Mouse (Mus musculus) lung, embryonic 14.5 days (tissue): Measurements from ENCODE around the gene Snrk. TPM values are rescaled to one million over a fixed set of nuclear protein-coding genes. Genes with fewer than 3 reads are reported as not detected.
A peak's percentile ranks its signal among the peaks of the same experiment; 100 is the strongest.

Experiments
- ATAC-seq: fragments of 200-750 bp; cut with Nextera tagmentation; 2 replicates; pipeline ENCODE4 v1.8.0; 2017; ENCODE audit warnings: mild to moderate bottlenecking, moderate TSS enrichment, moderate library complexity; ENCODE audit not compliant: insufficient read depth
- DNase-seq: peaks from one replicate; pipeline ENCODE4 v3.0.0-alpha.2; 2015
- H3K27ac ChIP-seq: fragments of 300-500 bp; sonication (generic); 2 replicates; pipeline ENCODE4 v1.5.1; 2014; ENCODE audit warnings: low read depth, mild to moderate bottlenecking, moderate library complexity
- H3K27me3 ChIP-seq: fragments of 300-500 bp; sonication (generic); 2 replicates; pipeline ENCODE4 v1.6.1; 2014; ENCODE audit warnings: low read length, control low read depth; ENCODE audit not compliant: insufficient read depth
- H3K36me3 ChIP-seq: fragments of 300-500 bp; sonication (generic); 2 replicates; pipeline ENCODE4 v1.6.1; 2014; ENCODE audit warnings: control low read depth; ENCODE audit not compliant: insufficient read depth
- H3K4me1 ChIP-seq: fragments of 300-500 bp; sonication (generic); 2 replicates; pipeline ENCODE4 v1.6.1; 2014; ENCODE audit warnings: antibody characterized with exemption, control low read depth; ENCODE audit not compliant: insufficient read depth
- H3K4me2 ChIP-seq: fragments of 300-500 bp; sonication (generic); 2 replicates; pipeline ENCODE4 v1.6.1; 2014; ENCODE audit warnings: mild to moderate bottlenecking
- H3K4me3 ChIP-seq: fragments of 300-500 bp; sonication (generic); 2 replicates; pipeline ENCODE4 v1.5.1; 2014; ENCODE audit warnings: low read depth, low read length
- H3K9ac ChIP-seq: fragments of 300-500 bp; sonication (generic); 2 replicates; pipeline ENCODE4 v1.6.1; 2014
- H3K9me3 ChIP-seq: fragments of 300-500 bp; sonication (generic); 2 replicates; pipeline ENCODE4 v1.6.1; 2016; ENCODE audit warnings: low read depth, low read length, control low read depth
- CTCF ChIP-seq: IDR thresholded peaks from 2 replicates; pipeline ENCODE4 v1.5.1; 2016; ENCODE audit warnings: antibody characterized with exemption, low read depth
- WGBS: fragments of 180-500 bp; shearing (Covaris S2); extraction: QIAGEN DNeasy Blood & Tissue Kit; methylation state at CpG from one replicate; pipeline ENCODE4 v1.1.7; 2014; 5-methylcytosine and 5-hydroxymethylcytosine counted together
- polyA plus RNA-seq: library from polyadenylated mRNA; unstranded; fragments of >200 nt; fragmentation: Nextera tagmentation; extraction: Ambion mirVana; gene quantifications from 2 replicates; pipeline ENCODE4 v1.2.1, GENCODE M21; 2014

Snrk gene
- polyA plus RNA-seq, 1 experiment from 2014 or later = 58.4 TPM

DNA sequence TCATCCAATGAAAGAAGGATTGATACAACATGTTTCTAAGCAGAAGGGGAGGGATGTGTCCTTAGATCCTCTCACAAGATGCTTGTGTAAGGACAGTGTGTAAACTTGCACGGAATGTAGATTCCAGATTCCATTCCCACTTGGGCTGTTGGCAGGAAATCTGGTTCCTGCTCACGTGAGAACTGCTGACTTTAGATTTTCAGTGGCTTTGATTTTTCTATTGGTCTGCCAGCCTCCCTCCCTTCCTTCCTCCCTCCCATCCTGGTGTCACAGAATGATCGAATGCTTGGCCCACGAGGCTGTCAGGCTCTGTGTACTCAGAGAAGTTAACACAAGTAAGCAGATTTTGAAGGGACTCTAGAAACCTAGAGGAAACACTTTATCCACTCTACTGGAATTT lies 32.9 kb upstream of the Snrk start:
- no peak for TF ChIP-seq CTCF
- DNase-seq (peak; percentile 85), ATAC-seq (peak; percentile 81)
- H3K4me1 ChIP-seq = peaks cover 8% of the 10 kb centered on the region
- H3K9ac ChIP-seq = no peak overlapping the region
- peak overlapping the region; percentile 87 for H3K27ac ChIP-seq
- no peaks in the 10 kb centered on the region for H3K36me3 ChIP-seq
- H3K4me2 ChIP-seq = no peak overlapping the region
- no peaks in the 10 kb centered on the region for H3K9me3 ChIP-seq
- H3K27me3 ChIP-seq = no peaks in the 10 kb centered on the region
- under 1% methylated on average over 4 of the region's 4 CpGs for WGBS
- no peak overlapping the region for H3K4me3 ChIP-seq

DNA sequence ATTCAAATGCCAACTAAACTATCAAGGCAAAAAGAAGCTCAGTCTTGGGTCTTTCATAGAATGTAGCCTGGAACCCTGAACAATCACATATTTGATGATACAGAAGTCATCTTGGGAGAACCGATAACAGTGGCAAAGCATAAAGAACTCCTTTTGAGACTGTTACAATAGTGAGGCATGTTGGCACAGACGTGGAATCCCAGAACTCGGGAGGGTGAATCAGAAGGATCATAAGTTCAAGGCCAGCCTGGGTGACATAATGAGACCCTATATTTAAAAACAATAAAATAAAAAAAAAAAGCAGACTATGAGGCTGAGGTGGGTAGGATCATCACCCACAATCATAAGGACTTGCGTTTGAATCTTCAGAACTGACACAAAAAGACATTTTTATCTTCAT lies 32.4 kb upstream of the Snrk start:
- Histone ChIP-seq H3K27ac (peak overlapping the region; percentile 87), H3K4me3 (no peak overlapping the region), H3K36me3 (no peaks in the 10 kb centered on the region), H3K4me2 (no peak overlapping the region), H3K9ac (no peak overlapping the region), H3K27me3 (no peaks in the 10 kb centered on the region), H3K4me1 (peaks cover 8% of the 10 kb centered on the region), H3K9me3 (no peaks in the 10 kb centered on the region)
- ATAC-seq = no peak
- no peak for DNase-seq
- 66% methylated on average over 4 of the region's 4 CpGs for WGBS
- TF ChIP-seq CTCF = no peak

DNA sequence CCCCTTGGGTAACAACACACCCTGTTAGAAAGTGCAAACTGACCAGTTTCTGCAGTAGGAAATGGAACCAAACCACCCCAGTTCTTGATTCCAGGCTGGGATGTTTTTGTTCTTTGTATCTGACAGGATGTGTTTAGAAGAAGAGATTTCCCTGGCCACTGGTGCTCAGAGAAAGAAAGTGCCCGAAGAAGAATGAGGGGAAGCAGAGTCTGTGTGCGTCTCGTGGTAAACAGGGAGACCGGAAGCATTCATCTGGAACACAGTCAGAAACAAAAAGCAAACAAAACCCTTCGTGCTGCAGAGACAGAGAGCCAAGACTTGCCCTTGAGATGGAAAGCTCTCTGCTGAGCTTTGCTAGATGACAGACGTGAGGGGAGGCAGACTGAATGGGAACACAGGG lies 32.0 kb upstream of the Snrk start:
- Histone ChIP-seq H3K9me3 (no peaks in the 10 kb centered on the region), H3K27me3 (no peaks in the 10 kb centered on the region), H3K4me2 (peak overlapping the region; percentile 20; the same call in 1 of the 2 replicates), H3K27ac (peak overlapping the region; percentile 87), H3K9ac (no peak overlapping the region), H3K4me3 (no peak overlapping the region), H3K4me1 (peaks cover 8% of the 10 kb centered on the region), H3K36me3 (no peaks in the 10 kb centered on the region)
- WGBS = 6% methylated on average over 6 of the region's 6 CpGs
- TF ChIP-seq CTCF = no peak
- peak; percentile 60 for ATAC-seq
- peak; percentile 77 for DNase-seq

DNA sequence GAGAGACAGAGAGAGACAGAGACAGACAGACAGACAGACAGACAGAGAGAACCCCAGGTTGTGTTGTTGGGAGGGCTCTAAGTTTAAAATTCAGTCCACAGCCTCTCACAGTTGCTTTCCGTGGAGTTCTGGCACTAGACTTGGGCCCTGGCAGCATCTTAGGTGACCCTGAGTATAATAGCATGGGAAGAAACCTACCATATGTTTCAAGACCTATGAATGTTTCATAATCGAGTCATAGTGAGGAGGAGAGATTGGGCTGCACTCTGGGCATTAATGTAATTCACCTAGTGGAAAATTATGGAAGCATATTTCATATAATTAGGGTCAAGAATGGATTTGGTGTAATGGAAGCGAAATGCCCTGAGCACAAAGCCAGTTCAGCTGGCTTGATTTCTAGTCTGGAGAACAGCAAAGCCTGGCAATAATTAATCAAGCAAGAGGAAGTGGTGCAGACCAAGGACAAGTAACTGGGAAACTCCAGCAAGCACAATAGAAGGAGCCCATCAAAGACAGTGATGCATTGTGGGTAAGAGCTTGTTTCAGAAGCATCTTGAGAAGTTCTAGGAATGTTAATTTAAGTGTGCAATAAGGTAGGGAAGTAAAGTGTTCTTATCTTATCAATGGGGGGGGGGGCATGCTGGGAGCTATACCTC lies 31.4 kb upstream of the Snrk start:
- WGBS = 55% methylated on average over 3 of the region's 3 CpGs
- H3K4me2 ChIP-seq = peak overlapping the region; percentile 20; the same call in 1 of the 2 replicates
- no peak for TF ChIP-seq CTCF
- DNase-seq (peak; percentile 69), ATAC-seq (no peak)
- no peak overlapping the region for H3K9ac ChIP-seq
- H3K9me3 ChIP-seq = no peaks in the 10 kb centered on the region
- H3K27ac ChIP-seq = peak overlapping the region; percentile 87
- H3K4me1 ChIP-seq = peaks cover 8% of the 10 kb centered on the region
- H3K27me3 ChIP-seq = no peaks in the 10 kb centered on the region
- no peak overlapping the region for H3K4me3 ChIP-seq
- no peaks in the 10 kb centered on the region for H3K36me3 ChIP-seq

DNA sequence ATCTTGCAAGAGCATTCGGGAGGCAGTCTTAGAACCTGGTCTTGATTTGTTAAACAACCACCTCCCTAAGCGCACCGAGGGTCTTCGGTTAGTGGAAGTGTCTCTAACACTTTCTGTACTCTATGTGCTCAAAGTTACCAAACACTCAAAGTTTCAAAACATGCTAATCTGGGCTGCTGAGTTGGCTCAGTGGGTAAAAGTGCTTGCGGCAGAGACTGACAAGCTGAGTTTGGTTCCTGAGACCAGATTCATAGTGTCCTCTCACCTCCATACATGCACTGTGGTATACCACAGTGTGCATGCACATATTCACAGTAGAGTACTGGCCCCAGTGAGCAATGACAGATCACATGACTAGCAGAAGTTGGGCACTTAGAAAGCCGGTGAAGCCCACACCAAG lies 30.0 kb upstream of the Snrk start:
- no peak overlapping the region for H3K4me3 ChIP-seq
- no peaks in the 10 kb centered on the region for H3K9me3 ChIP-seq
- H3K4me2 ChIP-seq = no peak overlapping the region
- ATAC-seq (no peak), DNase-seq (no peak)
- H3K27me3 ChIP-seq = no peaks in the 10 kb centered on the region
- H3K27ac ChIP-seq = no peak overlapping the region
- H3K36me3 ChIP-seq = no peaks in the 10 kb centered on the region
- no peak for TF ChIP-seq CTCF
- no peak overlapping the region for H3K9ac ChIP-seq
- peaks cover 17% of the 10 kb centered on the region for H3K4me1 ChIP-seq
- WGBS = 75% methylated on average over 6 of the region's 6 CpGs

DNA sequence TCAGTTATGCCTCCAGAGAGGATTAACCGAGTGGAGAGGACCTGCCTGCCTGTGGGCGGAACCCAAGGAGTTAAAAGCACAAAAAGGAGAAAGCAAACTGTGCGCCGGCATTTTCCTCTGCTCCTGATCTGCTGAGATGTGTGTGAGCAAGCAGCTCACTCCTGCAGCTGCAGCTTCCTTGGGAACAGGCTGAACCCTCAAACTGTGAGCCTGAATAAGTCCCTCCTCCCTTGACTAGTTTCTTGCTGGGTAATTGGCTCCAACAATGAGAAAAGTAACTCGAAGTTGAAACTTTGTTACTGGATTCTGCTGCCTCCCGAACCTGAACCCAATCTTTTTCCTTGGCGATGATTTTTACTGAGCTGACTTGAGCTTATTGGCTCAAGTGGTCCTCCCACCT lies 25.9 kb upstream of the Snrk start:
- Histone ChIP-seq H3K4me3 (no peak overlapping the region), H3K4me1 (peaks cover 10% of the 10 kb centered on the region; the same call in 1 of the 2 replicates), H3K4me2 (no peak overlapping the region), H3K27me3 (no peaks in the 10 kb centered on the region), H3K9ac (no peak overlapping the region), H3K27ac (peak overlapping the region; percentile 78), H3K36me3 (no peaks in the 10 kb centered on the region), H3K9me3 (no peaks in the 10 kb centered on the region)
- TF ChIP-seq CTCF = no peak
- WGBS = 44% methylated on average over 7 of the region's 7 CpGs
- DNase-seq (peak; percentile 36), ATAC-seq (no peak)

DNA sequence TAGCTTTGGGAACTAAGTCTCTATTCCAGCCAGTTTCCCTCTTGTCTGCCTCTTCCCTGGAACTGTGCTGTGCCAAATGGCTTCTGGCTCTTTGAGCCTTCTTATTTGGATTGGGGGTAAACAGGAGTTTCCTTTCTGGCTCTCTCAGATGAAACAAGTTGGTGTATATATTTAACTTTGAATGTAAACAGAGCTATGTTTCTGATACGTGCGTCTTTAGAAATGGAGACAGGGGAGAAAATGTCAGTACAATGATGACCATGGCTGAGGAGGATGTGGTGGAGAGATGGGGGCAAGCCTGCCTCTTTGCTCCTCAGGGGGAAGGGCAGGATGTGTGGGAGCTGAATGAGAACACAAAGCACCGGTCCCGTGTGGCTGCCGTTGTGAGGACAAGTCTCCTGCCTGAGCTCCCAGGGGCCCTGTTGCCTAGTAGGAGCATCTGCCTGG lies 25.3 kb upstream of the Snrk start:
- H3K27ac ChIP-seq = peak overlapping the region; percentile 81
- ATAC-seq = peak; percentile 84

More for the DNA sequence above, 25.3 kb upstream of the Snrk start:
- Histone ChIP-seq H3K36me3 (no peaks in the 10 kb centered on the region), H3K4me2 (peak overlapping the region; percentile 24; the same call in 1 of the 2 replicates), H3K27me3 (no peaks in the 10 kb centered on the region), H3K4me1 (peaks cover 10% of the 10 kb centered on the region; the same call in 1 of the 2 replicates), H3K9ac (no peak overlapping the region), H3K4me3 (no peak overlapping the region), H3K9me3 (no peaks in the 10 kb centered on the region)
- TF ChIP-seq CTCF = no peak
- DNase-seq = peak; percentile 80
- 14% methylated on average over 5 of the region's 5 CpGs for WGBS
